Mouse (Mus musculus) heart, embryonic 11.5 days (tissue): ENCODE data around the gene Lyrm9. TPM values are rescaled to one million over a fixed set of nuclear protein-coding genes. Genes with fewer than 3 reads are reported as not detected.

Source experiments
- ATAC-seq: fragments of 200-750 bp; cut with Nextera tagmentation; replicated peaks from 2 replicates; pipeline ENCODE4 v1.8.0; 2017; ENCODE audit warnings: moderate library complexity; ENCODE audit not compliant: insufficient number of reproducible peaks, low FRiP score, low TSS enrichment
- H3K27ac ChIP-seq: fragments of 300-500 bp; sonication (generic); 2 replicates; pipeline ENCODE4 v1.5.1; 2014; ENCODE audit warnings: mild to moderate bottlenecking, low read depth, low read length
- H3K27me3 ChIP-seq: fragments of 300-500 bp; sonication (generic); 2 replicates; pipeline ENCODE4 v1.6.1; 2014; ENCODE audit warnings: mild to moderate bottlenecking, low read length, mixed read lengths; ENCODE audit not compliant: control insufficient read depth, insufficient read depth
- H3K36me3 ChIP-seq: fragments of 300-500 bp; sonication (generic); 2 replicates; pipeline ENCODE4 v1.6.1; 2014; ENCODE audit warnings: mild to moderate bottlenecking, low read length, moderate library complexity, mixed read lengths; ENCODE audit not compliant: control insufficient read depth, insufficient read depth
- H3K4me1 ChIP-seq: fragments of 300-500 bp; sonication (generic); 2 replicates; pipeline ENCODE4 v1.6.1; 2014; ENCODE audit warnings: low read length; ENCODE audit not compliant: control insufficient read depth, insufficient read depth
- H3K4me2 ChIP-seq: fragments of 300-500 bp; sonication (generic); 2 replicates; pipeline ENCODE4 v1.6.1; 2014; ENCODE audit warnings: mild to moderate bottlenecking, moderate library complexity
- H3K4me3 ChIP-seq: fragments of 300-500 bp; sonication (generic); 2 replicates; pipeline ENCODE4 v1.5.1; 2014; ENCODE audit warnings: low read depth, low read length
- H3K9ac ChIP-seq: fragments of 300-500 bp; sonication (generic); 2 replicates; pipeline ENCODE4 v1.6.1; 2014; ENCODE audit warnings: mild to moderate bottlenecking, low read depth, low read length, moderate library complexity
- H3K9me3 ChIP-seq: fragments of 300-500 bp; sonication (generic); replicated peaks from 2 replicates; pipeline ENCODE4 v1.6.1; 2016; ENCODE audit warnings: low read length; ENCODE audit not compliant: control insufficient read depth
- WGBS: fragments of 180-500 bp; shearing (Covaris S2); extraction: QIAGEN DNeasy Blood & Tissue Kit; methylation state at CpG from one replicate; pipeline ENCODE4 v1.1.7; 2014; ENCODE audit not compliant: insufficient replicate concordance; 5-methylcytosine and 5-hydroxymethylcytosine counted together
- polyA plus RNA-seq: library from polyadenylated mRNA; unstranded; fragments of >200 nt; fragmentation: Nextera tagmentation; extraction: Ambion mirVana; gene quantifications from 2 replicates; pipeline ENCODE4 v1.2.1, GENCODE M21; 2014

Lyrm9 gene
- polyA plus RNA-seq, 1 experiment from 2014 or later = 27.4 TPM

- 0 out of 2 replicates have a peak, but pooled peaks cover 4% of the 10 kb centered on the region for H3K36me3 ChIP-seq
- no peak overlapping the region for H3K27ac ChIP-seq
- peaks cover 26% of the 10 kb centered on the region for H3K4me1 ChIP-seq
- ATAC-seq = no peak
- H3K4me3 ChIP-seq = no peak overlapping the region
- no peak overlapping the region for H3K4me2 ChIP-seq
- 86% methylated on average over 4 of the region's 4 CpGs for WGBS
- no peaks in the 10 kb centered on the region for H3K27me3 ChIP-seq
- H3K9me3 ChIP-seq = no peaks in the 10 kb centered on the region
- H3K9ac ChIP-seq = no peak overlapping the region
Measured at GRCm38 (mm10) chr11:78836486-78836885, 10.1 kb downstream of the Lyrm9 start.

DNA sequence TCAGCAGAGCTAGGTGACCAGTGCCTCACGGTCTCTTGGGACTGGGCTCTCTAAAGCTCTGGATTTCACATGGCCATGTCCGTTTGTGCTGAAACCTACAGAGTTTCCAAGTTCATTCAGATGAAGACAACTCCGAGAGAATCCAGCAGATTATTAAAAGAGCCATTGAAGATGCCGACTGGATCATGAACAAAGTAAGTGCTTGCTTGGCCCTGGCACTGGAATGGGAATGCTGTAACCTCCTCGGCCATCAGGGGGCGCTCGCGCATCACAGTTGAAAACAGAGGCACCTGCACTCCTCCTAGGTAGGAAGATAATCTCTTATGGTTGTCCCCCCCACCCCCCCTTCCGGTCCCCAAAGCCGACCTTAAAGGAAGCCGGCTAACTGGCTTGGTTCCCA, 11.6 kb downstream of the Lyrm9 start:
- peaks cover 15% of the 10 kb centered on the region for H3K4me1 ChIP-seq
- no peaks in the 10 kb centered on the region for H3K27me3 ChIP-seq
- no peak for ATAC-seq
- no peak overlapping the region for H3K4me3 ChIP-seq
- 10% methylated on average over 11 of the region's 11 CpGs for WGBS
- H3K36me3 ChIP-seq = 0 out of 2 replicates have a peak, but pooled peaks cover 4% of the 10 kb centered on the region
- no peak overlapping the region for H3K4me2 ChIP-seq
- no peak overlapping the region for H3K9ac ChIP-seq
- H3K27ac ChIP-seq = no peak overlapping the region
- no peaks in the 10 kb centered on the region for H3K9me3 ChIP-seq

- Histone ChIP-seq H3K36me3 (0 out of 2 replicates have a peak, but pooled peaks cover 4% of the 10 kb centered on the region), H3K4me2 (no peak overlapping the region), H3K4me1 (peaks cover 7% of the 10 kb centered on the region), H3K27me3 (no peaks in the 10 kb centered on the region), H3K4me3 (no peak overlapping the region), H3K27ac (no peak overlapping the region), H3K9ac (no peak overlapping the region), H3K9me3 (no peaks in the 10 kb centered on the region)
- WGBS = 54% methylated on average over 14 of the region's 14 CpGs
- no peak for ATAC-seq
Measured at GRCm38 (mm10) chr11:78839491-78839890, 13.1 kb downstream of the Lyrm9 start.

DNA sequence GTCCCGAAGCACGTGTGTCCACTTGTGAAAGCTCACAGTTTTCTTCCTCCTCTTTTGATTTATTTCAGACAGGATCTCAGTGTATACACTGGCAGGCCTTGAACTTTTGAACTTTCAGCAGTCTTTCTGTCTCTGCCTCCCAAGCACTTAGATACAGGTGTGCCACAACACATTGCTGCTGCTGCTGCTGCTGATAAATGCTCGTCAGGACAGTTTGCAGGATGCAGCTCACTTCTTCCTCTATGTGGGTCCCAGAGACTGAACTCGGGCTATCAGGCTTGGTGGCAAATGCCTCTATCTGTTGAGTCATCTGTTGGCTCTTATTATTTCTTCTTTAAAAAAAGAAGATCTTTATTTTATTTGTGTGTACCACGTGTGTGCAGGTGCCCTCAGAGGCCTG, 13.8 kb downstream of the Lyrm9 start:
- Histone ChIP-seq H3K9ac (no peak overlapping the region), H3K36me3 (0 out of 2 replicates have a peak, but pooled peaks cover 4% of the 10 kb centered on the region), H3K27ac (no peak overlapping the region), H3K9me3 (no peaks in the 10 kb centered on the region), H3K4me3 (no peak overlapping the region), H3K4me2 (no peak overlapping the region), H3K4me1 (peaks cover 7% of the 10 kb centered on the region), H3K27me3 (no peaks in the 10 kb centered on the region)
- no peak for ATAC-seq
- WGBS = 75% methylated on average over 5 of the region's 5 CpGs

GRCm38 (mm10) chr11:78841987-78842386, 15.6 kb downstream of the Lyrm9 start:
- Histone ChIP-seq H3K27ac (no peak overlapping the region), H3K9ac (no peak overlapping the region), H3K4me1 (peaks cover 7% of the 10 kb centered on the region), H3K36me3 (0 out of 2 replicates have a peak, but pooled peaks cover 4% of the 10 kb centered on the region), H3K4me3 (no peak overlapping the region), H3K4me2 (no peak overlapping the region), H3K27me3 (no peaks in the 10 kb centered on the region), H3K9me3 (no peaks in the 10 kb centered on the region)
- 86% methylated on average over 8 of the region's 8 CpGs for WGBS
- ATAC-seq = no peak

GRCm38 (mm10) chr11:78846620-78847019, 20.2 kb downstream of the Lyrm9 start:
- ATAC-seq = no peak
- Histone ChIP-seq H3K4me3 (no peak overlapping the region), H3K9me3 (no peaks in the 10 kb centered on the region), H3K27me3 (no peaks in the 10 kb centered on the region), H3K9ac (no peak overlapping the region), H3K4me1 (no peaks in the 10 kb centered on the region), H3K27ac (no peak overlapping the region), H3K36me3 (no peaks in the 10 kb centered on the region), H3K4me2 (no peak overlapping the region)
- WGBS = 91% methylated on average over 4 of the region's 4 CpGs

DNA sequence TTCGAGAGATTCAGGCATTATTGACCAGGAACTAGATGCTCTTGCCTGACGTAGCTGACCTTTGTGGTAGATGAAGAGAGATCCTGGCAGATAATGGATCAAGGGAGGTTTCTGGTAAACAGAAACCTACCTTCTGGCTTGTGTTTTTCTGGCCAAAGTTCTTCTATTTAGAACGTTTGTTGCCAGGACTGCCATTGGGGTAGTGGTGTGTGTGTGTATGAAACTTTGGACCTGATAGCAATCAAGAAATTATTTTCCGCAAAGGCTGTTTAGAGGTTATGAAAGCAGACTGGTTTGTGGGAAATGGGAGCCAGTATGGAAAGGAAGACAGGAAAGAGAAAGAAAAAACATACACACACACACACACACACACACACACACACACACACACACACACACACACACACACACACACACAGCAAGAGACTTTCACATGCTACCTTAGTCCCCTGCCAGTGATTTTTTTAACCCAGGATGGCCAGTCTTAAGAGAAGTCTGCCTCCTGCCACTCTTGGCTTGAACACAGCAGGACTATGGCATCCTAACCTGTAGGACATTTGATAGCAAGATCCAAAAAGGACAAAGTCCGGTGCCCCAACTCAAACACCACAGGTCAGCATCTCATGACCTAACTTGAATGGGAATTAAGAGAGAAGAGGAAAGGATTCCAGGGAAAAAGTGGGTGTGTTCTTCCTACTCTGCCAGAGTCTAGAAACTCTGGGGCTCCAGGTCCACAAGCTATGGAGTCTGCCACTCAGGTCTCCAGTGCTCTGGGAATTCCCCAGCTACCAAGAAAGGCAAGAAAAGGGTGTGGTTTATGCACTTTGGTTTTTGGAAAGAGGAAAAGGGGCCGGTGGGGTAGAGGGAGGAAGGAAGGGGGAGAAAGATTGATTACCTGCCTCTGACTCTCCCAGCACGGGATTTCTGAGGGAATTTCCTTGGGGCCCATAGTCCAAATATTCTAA, 21.8 kb downstream of the Lyrm9 start:
- Histone ChIP-seq H3K27ac (no peak overlapping the region), H3K4me2 (no peak overlapping the region), H3K9ac (no peak overlapping the region), H3K9me3 (no peaks in the 10 kb centered on the region), H3K27me3 (no peaks in the 10 kb centered on the region), H3K4me1 (no peaks in the 10 kb centered on the region), H3K4me3 (no peak overlapping the region), H3K36me3 (no peaks in the 10 kb centered on the region)
- 59% methylated on average over 7 of the region's 7 CpGs for WGBS
- ATAC-seq = no peak

- Histone ChIP-seq H3K4me3 (no peak overlapping the region), H3K9me3 (no peaks in the 10 kb centered on the region), H3K27ac (no peak overlapping the region), H3K27me3 (no peaks in the 10 kb centered on the region), H3K9ac (no peak overlapping the region), H3K36me3 (no peaks in the 10 kb centered on the region), H3K4me1 (no peaks in the 10 kb centered on the region), H3K4me2 (no peak overlapping the region)
- ATAC-seq = no peak
- 87% methylated on average over 3 of the region's 3 CpGs for WGBS
Measured at GRCm38 (mm10) chr11:78849859-78850258, 23.5 kb downstream of the Lyrm9 start.
